Mouse (Mus musculus) neural tube, embryonic 13.5 days (tissue): Measurements from ENCODE around the gene Kcnj9. TPM values are rescaled to one million over a fixed set of nuclear protein-coding genes. Genes with fewer than 3 reads are reported as not detected.

ENCODE experiments used
- ATAC-seq: fragments of 200-750 bp; cut with Nextera tagmentation; 2 replicates; pipeline ENCODE4 v1.8.0; 2017; ENCODE audit warnings: low read depth, mild to moderate bottlenecking, moderate TSS enrichment, moderate library complexity
- H3K27ac ChIP-seq: fragments of 300-500 bp; sonication (generic); replicated peaks from 2 replicates; pipeline ENCODE4 v1.5.1; 2015; ENCODE audit warnings: moderate library complexity, mild to moderate bottlenecking, inconsistent platforms
- H3K27me3 ChIP-seq: fragments of 300-500 bp; sonication (generic); 2 replicates; pipeline ENCODE4 v1.6.1; 2015; ENCODE audit warnings: mild to moderate bottlenecking, inconsistent platforms
- H3K36me3 ChIP-seq: fragments of 300-500 bp; sonication (generic); 2 replicates; pipeline ENCODE4 v1.6.1; 2015; ENCODE audit warnings: mild to moderate bottlenecking, inconsistent platforms
- H3K4me1 ChIP-seq: fragments of 300-500 bp; sonication (generic); replicated peaks from 2 replicates; pipeline ENCODE4 v1.6.1; 2015; ENCODE audit warnings: inconsistent platforms
- H3K4me2 ChIP-seq: fragments of 300-500 bp; sonication (generic); 2 replicates; pipeline ENCODE4 v1.6.1; 2015; ENCODE audit warnings: inconsistent platforms, mild to moderate bottlenecking, moderate library complexity
- H3K4me3 ChIP-seq: fragments of 300-500 bp; sonication (generic); 2 replicates; pipeline ENCODE4 v1.5.1; 2015; ENCODE audit warnings: mild to moderate bottlenecking, inconsistent platforms
- H3K9ac ChIP-seq: fragments of 300-500 bp; sonication (generic); 2 replicates; pipeline ENCODE4 v1.6.1; 2015; ENCODE audit warnings: moderate library complexity, mild to moderate bottlenecking, inconsistent platforms
- H3K9me3 ChIP-seq: fragments of 300-500 bp; sonication (generic); 2 replicates; pipeline ENCODE4 v1.6.1; 2016; ENCODE audit warnings: inconsistent platforms
- WGBS: fragments of 180-500 bp; shearing (Covaris S2); methylation state at CpG from one replicate; pipeline ENCODE4 v1.1.7; 2015; 5-methylcytosine and 5-hydroxymethylcytosine counted together
- polyA plus RNA-seq: library from polyadenylated mRNA; unstranded; fragments of >200 nt; fragmentation: Nextera tagmentation; extraction: Ambion mirVana; gene quantifications from 2 replicates; pipeline ENCODE4 v1.2.1, GENCODE M21; 2015

The Kcnj9 gene
- polyA plus RNA-seq, 1 experiment from 2014 or later: 1.5 TPM

DNA sequence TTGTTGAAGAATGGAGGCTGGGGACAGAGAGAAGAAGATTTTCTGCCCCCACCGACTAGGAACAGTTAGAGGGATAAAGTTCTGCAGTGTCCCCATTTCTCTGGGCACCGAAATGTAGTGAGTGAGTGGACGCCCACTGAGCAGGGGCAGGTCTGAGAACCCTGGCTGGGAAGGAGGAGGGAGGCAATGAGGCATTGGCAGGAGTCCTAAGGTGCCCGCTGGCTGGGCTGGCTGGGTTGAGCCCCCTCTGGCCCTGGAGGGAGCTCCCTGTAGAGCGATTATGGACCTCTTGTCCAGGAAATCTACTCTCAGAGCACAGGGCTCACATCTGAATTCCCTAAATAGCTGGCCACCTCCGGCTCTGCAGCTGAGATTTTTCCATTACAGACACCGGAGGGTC is 29.6 kb downstream of the Kcnj9 start:
- no peak overlapping the region for H3K4me2 ChIP-seq
- H3K4me3 ChIP-seq: no peak overlapping the region
- no peaks in the 10 kb centered on the region for H3K9me3 ChIP-seq
- peaks cover 74% of the 10 kb centered on the region for H3K4me1 ChIP-seq
- 60% methylated on average over 7 of the region's 7 CpGs for WGBS
- no peaks in the 10 kb centered on the region for H3K27me3 ChIP-seq
- no peak overlapping the region for H3K9ac ChIP-seq
- H3K36me3 ChIP-seq: no peaks in the 10 kb centered on the region
- no peak for ATAC-seq
- no peak overlapping the region for H3K27ac ChIP-seq

DNA sequence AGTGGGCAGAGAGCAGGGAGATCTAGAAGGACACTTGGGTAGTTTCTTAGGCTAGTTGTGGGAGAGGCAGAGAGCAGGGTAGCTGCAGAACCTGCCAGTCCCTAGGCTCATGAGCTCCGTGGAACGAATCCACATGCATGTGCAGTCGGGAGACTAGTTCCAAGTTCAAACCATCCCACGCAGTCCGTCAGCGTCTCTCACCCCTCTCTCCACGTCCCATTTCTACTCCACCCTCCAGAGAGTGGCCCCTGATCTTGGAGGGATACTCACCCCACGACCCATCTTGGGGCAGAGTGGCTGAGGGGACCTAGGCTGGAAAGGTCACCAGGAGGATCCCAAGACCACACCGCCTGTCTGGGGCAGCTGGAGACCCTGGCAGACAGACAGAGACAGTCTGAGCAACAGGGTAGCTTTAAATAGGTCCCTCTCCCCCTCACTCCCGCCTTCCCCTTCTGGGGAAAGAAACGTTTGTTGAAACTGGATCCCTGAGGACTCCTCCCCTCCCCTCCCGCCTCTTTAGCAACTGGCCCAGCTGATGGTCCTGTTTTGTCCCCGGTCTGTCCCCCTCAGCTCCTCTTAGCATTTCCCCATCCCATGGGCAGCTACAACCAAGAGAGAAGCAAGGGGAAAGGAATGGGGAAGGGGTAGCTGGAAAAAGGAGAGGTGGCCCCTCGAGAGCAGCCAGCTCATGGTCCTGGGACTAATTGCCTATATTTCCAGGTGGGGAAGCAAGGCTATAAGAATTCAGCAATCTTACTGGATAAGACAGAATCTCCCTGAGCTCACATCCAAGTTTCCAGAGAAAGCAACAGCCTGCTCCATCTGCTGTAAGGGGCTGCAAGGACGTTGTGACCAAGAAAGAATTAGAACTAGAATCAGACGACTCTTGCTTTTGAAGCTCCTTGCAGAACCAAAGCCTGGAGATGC is 31.2 kb downstream of the Kcnj9 start, which contains the start of gene Atp1a2:
TSS of gene Atp1a2 (minus strand) at position 454 of the 927 bp plus-strand sequence.
- Histone ChIP-seq H3K4me1 (peaks cover 77% of the 10 kb centered on the region), H3K4me2 (peak within 1 kb of the TSS; percentile 50), H3K9me3 (no peaks in the 10 kb centered on the region), H3K9ac (peak within 1 kb of the TSS; percentile 67), H3K4me3 (peak within 1 kb of the TSS; percentile 37), H3K36me3 (no peaks in the 10 kb centered on the region), H3K27ac (peak within 1 kb of the TSS; percentile 76), H3K27me3 (no peaks in the 10 kb centered on the region)
- peak; percentile 32 for ATAC-seq
- 9% methylated on average over 16 of the region's 16 CpGs for WGBS

DNA sequence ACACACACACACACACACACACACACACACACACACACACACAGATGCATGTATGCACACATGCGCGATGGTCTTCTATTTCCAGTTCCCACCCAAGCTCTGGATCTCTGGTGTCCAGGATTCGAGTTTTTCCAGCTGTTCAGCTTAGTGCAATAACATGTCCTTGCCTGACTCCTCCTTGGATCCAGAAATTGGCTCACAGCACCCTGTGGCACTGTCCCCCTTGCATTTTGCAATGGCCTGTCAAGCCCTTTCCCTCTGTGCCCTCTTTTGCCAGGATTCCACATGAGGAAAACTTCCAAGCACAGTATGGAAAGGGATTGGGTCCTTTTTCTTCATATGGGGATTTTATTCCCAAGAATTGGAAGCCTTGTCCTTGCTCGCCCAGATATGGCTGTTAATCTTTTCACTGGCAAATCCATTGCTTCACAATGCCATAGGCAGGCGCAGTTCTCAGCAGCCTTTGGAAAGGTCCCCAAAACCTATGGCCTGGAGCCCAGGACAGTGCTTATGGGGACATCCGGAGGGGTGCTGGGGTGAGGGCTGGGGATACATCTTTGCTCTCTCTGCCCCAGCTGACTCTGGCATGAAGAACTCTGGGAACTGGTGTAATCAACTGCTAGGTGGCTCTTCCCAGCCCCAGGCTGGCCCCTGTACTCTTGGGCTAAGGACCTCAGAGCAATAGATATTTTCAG is 32.2 kb downstream of the Kcnj9 start:
- H3K4me1 ChIP-seq: peaks cover 68% of the 10 kb centered on the region
- H3K27ac ChIP-seq: peak overlapping the region; percentile 76
- no peaks in the 10 kb centered on the region for H3K27me3 ChIP-seq
- peak overlapping the region; percentile 50 for H3K4me2 ChIP-seq
- H3K4me3 ChIP-seq: peak overlapping the region; percentile 37
- H3K9ac ChIP-seq: peak overlapping the region; percentile 67
- no peaks in the 10 kb centered on the region for H3K36me3 ChIP-seq
- 64% methylated on average over 6 of the region's 6 CpGs for WGBS
- ATAC-seq: no peak
- no peaks in the 10 kb centered on the region for H3K9me3 ChIP-seq

DNA sequence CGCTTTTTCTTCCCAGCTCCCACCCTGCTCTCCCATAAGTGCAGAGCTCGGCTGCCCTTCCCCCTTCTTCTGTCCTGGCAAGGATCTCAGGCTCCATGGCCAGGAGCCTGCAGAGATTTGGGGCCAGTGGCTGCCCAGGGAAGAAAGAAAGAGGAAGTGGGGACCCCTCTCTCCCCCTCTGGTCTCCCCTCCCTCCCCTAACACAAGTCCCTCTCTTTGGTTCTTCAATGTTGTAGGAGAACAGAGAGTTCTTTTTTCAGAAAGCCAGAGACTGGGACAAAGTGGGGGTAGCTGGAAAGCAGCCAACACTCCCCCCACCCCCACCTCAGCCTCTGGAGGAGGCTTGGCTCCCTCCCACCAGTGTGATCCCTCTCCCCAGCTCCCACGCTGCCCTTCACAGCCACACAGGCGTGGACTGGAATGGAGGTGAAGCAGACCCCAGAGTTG is 33.3 kb downstream of the Kcnj9 start:
- no peaks in the 10 kb centered on the region for H3K27me3 ChIP-seq
- peaks cover 56% of the 10 kb centered on the region for H3K4me1 ChIP-seq
- H3K36me3 ChIP-seq: no peaks in the 10 kb centered on the region
- no peaks in the 10 kb centered on the region for H3K9me3 ChIP-seq
- H3K4me2 ChIP-seq: peak overlapping the region; percentile 50
- ATAC-seq: peak; percentile 80
- H3K27ac ChIP-seq: peak overlapping the region; percentile 76
- H3K9ac ChIP-seq: peak overlapping the region; percentile 67
- H3K4me3 ChIP-seq: peak overlapping the region; percentile 37
- WGBS: 60% methylated on average over 4 of the region's 4 CpGs

DNA sequence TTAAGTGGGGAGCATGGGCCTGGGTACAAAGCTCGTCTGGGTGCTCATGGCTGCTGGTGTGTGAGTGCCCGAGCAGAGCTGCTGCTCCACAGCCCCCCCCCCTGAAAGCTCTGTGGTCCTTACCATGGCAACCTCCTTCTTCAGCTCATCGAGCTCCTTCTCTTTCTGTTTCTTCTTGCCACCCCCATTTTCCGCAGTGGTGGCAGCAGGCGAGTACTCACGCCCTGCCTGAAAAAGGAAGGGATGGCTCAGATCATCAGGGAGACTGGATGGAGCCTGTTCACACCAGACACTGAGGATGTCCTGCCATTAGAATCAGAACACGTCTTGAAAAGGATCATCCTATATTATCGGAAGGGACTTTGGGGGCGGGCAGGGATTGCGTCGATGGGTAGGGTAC is 35.7 kb downstream of the Kcnj9 start:
- ATAC-seq: no peak
- H3K9ac ChIP-seq: no peak overlapping the region
- no peak overlapping the region for H3K4me2 ChIP-seq
- no peak overlapping the region for H3K27ac ChIP-seq
- peaks cover 44% of the 10 kb centered on the region for H3K4me1 ChIP-seq
- no peak overlapping the region for H3K4me3 ChIP-seq
- no peaks in the 10 kb centered on the region for H3K27me3 ChIP-seq
- H3K9me3 ChIP-seq: no peaks in the 10 kb centered on the region
- H3K36me3 ChIP-seq: no peaks in the 10 kb centered on the region
- 90% methylated on average over 11 of the region's 11 CpGs for WGBS

DNA sequence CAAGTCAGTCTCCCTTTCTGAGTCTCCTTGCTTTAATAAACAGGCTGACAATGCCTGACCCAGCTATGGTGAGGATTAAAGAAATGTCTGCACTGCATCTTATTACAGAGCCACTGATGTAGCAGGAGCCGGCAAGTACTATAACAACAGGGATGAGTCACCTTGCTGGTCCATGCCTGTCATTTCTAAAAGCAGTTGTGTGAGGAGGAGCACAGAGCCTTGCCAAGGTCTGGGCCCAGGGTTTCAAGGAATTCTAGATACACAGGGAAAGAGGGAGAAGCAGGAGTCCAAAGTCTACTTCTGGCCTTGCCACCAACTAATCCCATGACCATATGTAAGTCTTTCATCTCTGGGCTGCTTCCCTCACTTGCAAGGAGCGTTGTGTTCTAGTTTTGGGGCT is 36.2 kb downstream of the Kcnj9 start:
- H3K27me3 ChIP-seq: no peaks in the 10 kb centered on the region
- peaks cover 38% of the 10 kb centered on the region for H3K4me1 ChIP-seq
- H3K9me3 ChIP-seq: no peaks in the 10 kb centered on the region
- H3K4me3 ChIP-seq: no peak overlapping the region
- no peak for ATAC-seq
- H3K27ac ChIP-seq: no peak overlapping the region
- H3K9ac ChIP-seq: no peak overlapping the region
- 92% methylated on average over 2 of the region's 2 CpGs for WGBS
- no peak overlapping the region for H3K4me2 ChIP-seq
- no peaks in the 10 kb centered on the region for H3K36me3 ChIP-seq

DNA sequence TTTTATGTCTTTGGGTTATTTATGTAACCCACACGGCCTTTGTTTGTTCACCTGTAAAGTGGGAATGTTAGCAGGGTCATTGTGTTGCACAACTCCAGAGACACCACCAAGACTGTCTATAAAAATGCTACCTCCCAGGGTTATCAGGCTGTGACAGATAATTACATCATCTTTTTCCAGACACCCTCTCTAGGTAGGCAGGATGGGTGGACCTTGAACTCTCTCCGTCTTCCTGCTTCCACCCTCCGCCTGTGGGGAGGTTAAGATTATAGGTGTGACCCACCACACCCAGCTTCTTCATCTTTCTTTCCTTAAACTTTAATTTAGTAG is 39.5 kb downstream of the Kcnj9 start:
- 87% methylated on average over 3 of the region's 3 CpGs for WGBS
- H3K9ac ChIP-seq: no peak overlapping the region
- no peak for ATAC-seq
- H3K9me3 ChIP-seq: no peaks in the 10 kb centered on the region
- H3K36me3 ChIP-seq: no peaks in the 10 kb centered on the region
- no peaks in the 10 kb centered on the region for H3K27me3 ChIP-seq
- H3K4me3 ChIP-seq: no peak overlapping the region
- no peak overlapping the region for H3K4me2 ChIP-seq
- H3K27ac ChIP-seq: no peak overlapping the region
- H3K4me1 ChIP-seq: peaks cover 8% of the 10 kb centered on the region

DNA sequence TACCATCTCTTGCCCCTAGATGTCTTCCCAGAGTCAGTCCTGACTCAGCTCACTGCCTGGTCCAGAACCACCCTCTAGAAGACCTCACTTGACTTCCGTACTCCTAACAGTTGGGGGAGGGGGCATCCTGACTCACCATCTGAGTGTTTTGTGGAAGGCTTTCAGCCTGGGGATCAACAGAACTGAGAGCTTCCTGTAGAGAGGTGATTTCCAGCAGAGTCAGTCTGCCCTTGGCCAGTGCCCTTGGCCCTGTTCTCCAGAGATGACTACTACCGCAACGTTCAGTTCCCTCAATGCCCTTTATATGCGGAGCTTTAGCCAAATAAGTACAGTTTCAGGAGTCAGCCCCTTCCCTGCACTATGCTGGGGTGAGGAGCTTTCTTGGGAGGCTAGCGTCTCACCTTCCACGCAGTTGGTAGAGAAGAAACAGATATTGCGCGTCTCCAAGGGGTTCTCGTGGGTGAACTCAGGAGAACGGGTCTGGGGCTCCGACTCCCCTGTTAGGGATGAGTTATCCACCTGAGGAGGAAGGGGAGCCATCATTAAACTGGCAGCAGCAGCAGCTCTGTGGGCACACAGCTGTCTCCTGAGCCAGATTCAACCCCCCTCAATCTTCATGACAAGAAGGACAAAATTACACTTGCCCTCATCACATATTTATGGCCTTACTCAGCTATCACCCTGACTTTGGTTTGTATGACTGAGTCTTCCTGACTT is 40.1 kb downstream of the Kcnj9 start:
- Histone ChIP-seq H3K4me3 (no peak overlapping the region), H3K27me3 (no peaks in the 10 kb centered on the region), H3K4me2 (no peak overlapping the region), H3K9me3 (no peaks in the 10 kb centered on the region), H3K4me1 (peaks cover 3% of the 10 kb centered on the region; the same call in 1 of the 2 replicates), H3K36me3 (0 out of 2 replicates have a peak, but pooled peaks cover 3% of the 10 kb centered on the region), H3K27ac (no peak overlapping the region), H3K9ac (no peak overlapping the region)
- ATAC-seq: no peak
- WGBS: 93% methylated on average over 11 of the region's 11 CpGs

DNA sequence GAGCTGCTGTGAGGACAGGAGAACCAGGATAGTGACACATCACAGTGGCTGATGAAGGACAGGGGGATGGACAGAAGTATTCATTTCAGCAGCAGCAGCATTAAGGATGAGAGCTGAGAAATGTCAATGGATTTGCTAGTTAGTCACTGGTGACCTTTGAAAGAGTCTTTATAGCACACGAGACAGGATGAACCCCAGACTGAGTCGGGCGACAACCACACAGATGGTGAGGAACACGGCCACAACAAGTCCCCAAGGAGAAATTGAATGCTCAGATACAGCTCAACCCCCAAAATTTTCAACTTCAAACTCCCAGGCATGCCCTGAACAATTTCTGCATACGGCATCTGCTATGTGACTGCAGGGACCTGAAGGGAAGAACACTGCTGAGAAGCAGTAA is 42.4 kb downstream of the Kcnj9 start:
- Histone ChIP-seq H3K9ac (no peak overlapping the region), H3K36me3 (0 out of 2 replicates have a peak, but pooled peaks cover 4% of the 10 kb centered on the region), H3K27me3 (no peaks in the 10 kb centered on the region), H3K4me2 (no peak overlapping the region), H3K9me3 (no peaks in the 10 kb centered on the region), H3K4me1 (no peaks in the 10 kb centered on the region), H3K27ac (no peak overlapping the region), H3K4me3 (no peak overlapping the region)
- WGBS: 76% methylated on average over 5 of the region's 5 CpGs
- no peak for ATAC-seq

DNA sequence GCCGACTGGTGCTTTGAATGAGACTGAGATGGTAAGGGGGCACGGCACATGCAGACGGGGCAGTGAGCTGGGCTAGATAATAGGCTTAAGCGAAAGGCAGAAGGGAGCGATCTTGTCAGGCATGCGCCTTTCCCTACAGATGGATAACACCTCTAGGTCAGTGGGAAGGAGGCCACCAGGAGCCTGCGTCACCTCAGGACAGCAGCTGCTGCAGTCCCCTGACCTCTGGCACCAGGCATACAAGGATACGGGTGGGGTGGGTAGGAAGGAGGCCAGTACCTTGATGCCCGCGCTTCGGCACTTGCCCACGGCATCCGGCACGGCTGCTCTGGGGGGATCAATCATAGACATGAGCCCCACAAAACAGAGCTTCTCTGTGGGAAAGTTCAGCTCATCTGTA is 44.9 kb downstream of the Kcnj9 start:
- no peak overlapping the region for H3K27ac ChIP-seq
- no peaks in the 10 kb centered on the region for H3K9me3 ChIP-seq
- H3K27me3 ChIP-seq: no peaks in the 10 kb centered on the region
- WGBS: 94% methylated on average over 14 of the region's 14 CpGs
- no peaks in the 10 kb centered on the region; the same call in 1 of the 2 replicates for H3K4me1 ChIP-seq
- H3K4me2 ChIP-seq: no peak overlapping the region
- 0 out of 2 replicates have a peak, but pooled peaks cover 4% of the 10 kb centered on the region for H3K36me3 ChIP-seq
- H3K9ac ChIP-seq: no peak overlapping the region
- H3K4me3 ChIP-seq: no peak overlapping the region
- ATAC-seq: no peak

DNA sequence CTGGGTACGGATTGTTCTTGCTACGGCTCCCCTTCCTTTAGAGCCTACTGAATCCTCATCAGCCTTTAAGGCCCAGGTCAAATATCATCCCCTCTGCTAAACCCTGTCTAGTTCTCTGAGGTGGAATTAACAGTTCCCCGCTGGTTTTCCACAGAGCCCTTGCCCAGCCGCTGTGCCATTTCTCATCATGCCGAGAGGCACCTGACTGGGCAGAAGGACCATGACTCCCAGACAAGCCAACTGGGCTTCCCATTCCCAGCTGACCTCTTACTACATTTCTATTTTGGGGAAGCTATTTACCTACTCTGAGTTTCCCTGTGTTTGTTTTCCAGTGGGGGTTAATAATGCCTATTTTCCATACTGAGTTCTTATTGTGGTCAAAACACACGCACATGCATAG is 46.0 kb downstream of the Kcnj9 start:
- WGBS: 94% methylated on average over 6 of the region's 6 CpGs

More for the DNA sequence above, 46.0 kb downstream of the Kcnj9 start:
- H3K9me3 ChIP-seq: no peaks in the 10 kb centered on the region
- H3K27me3 ChIP-seq: no peaks in the 10 kb centered on the region
- H3K4me3 ChIP-seq: no peak overlapping the region
- no peak overlapping the region for H3K9ac ChIP-seq
- no peak overlapping the region for H3K4me2 ChIP-seq
- no peak overlapping the region for H3K27ac ChIP-seq
- ATAC-seq: no peak
- H3K4me1 ChIP-seq: no peaks in the 10 kb centered on the region; the same call in 1 of the 2 replicates
- H3K36me3 ChIP-seq: 0 out of 2 replicates have a peak, but pooled peaks cover 4% of the 10 kb centered on the region
